Mouse (Mus musculus) C2C12 (cell line): ENCODE measurements around the gene Chrna5.

Experiments used
- CEBPB ChIP-seq: IDR thresholded peaks from one replicate; pipeline ENCODE4 v1.6.1; 2011; ENCODE audit warnings: low read depth, mild to moderate bottlenecking, control low read depth, moderate library complexity
- CTCF ChIP-seq: IDR thresholded peaks from one replicate; pipeline ENCODE4 v1.5.1; 2011; ENCODE audit not compliant: control insufficient read depth, insufficient read depth, insufficient read length
- FOSL1 ChIP-seq: IDR thresholded peaks from one replicate; pipeline ENCODE4 v1.8.0; 2011; ENCODE audit warnings: mild to moderate bottlenecking, low read length; ENCODE audit not compliant: poor library complexity, insufficient read depth, severe bottlenecking
- MAX ChIP-seq: IDR thresholded peaks from one replicate; pipeline ENCODE4 v1.6.1; 2011; ENCODE audit warnings: mild to moderate bottlenecking, control low read depth
- MYOG ChIP-seq: IDR thresholded peaks from one replicate; pipeline ENCODE4 v1.6.1; 2011; ENCODE audit not compliant: control insufficient read depth, insufficient read length; ENCODE audit errors: extremely low read depth
- USF1 ChIP-seq: IDR thresholded peaks from one replicate; pipeline ENCODE4 v1.6.1; 2011; ENCODE audit warnings: low read depth, mild to moderate bottlenecking, control low read depth, moderate library complexity

GRCm38 (mm10) chr9:54949465-54949864 lies 31.2 kb upstream of the Chrna5 start:
- no peak for TF ChIP-seq CTCF
- TF ChIP-seq MYOG, result no peak
- no peak for TF ChIP-seq MAX
- TF ChIP-seq USF1, result no peak
- TF ChIP-seq FOSL1, result no peak
- no peak for TF ChIP-seq CEBPB
